ENCODE assay signal across 8 mouse cellular contexts in the genomic region with DNA sequence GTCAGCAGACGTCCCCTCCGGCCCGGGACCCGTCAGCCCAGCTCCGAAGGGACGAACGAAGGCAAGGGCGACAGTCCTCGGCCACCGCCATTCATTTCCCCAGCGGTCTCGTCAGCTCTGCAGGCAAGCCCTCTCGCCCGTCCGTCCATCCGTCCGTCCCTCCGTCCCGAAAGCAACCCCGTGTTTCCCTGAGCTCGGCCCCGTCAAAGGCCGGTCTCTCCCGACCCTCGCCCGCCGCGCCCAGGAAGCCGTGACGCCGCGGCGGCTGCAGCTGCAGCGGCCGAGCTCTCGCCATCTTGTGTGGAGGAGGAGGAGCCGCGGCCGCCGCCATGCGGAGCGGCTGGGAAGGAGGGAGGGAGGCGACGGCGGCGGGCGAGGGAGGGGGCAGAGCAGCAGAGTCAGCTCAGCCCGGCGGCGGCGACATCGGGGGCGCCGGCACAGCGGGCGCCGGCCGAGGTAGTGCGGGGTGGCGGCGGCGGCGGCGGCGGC. TPM values are rescaled to one million over a fixed set of nuclear protein-coding genes. Genes with fewer than 3 reads are reported as not detected.
DNase-seq lines count a peak whose midpoint lies in the region; ATAC-seq and TF ChIP-seq lines count a peak whose summit lies in the region.

No protein-coding gene starts in this region.

- no peaks in the 10 kb centered on the region for H3K9me3 ChIP-seq in ES-Bruce4 (replicated peaks; ENCODE audit: control insufficient read depth, insufficient read depth, low read length, poor library complexity, severe bottlenecking)
- no peaks in the 10 kb centered on the region for H3K9me3 ChIP-seq in forebrain, embryonic 16.5 days (ENCODE audit: control insufficient read depth, low read length)
- H3K9me3 ChIP-seq in lung, embryonic 14.5 days (ENCODE audit: low read depth, low read length), result no peaks in the 10 kb centered on the region

- H3K4me1 ChIP-seq in ES-Bruce4 (ENCODE audit: control insufficient read depth, insufficient read depth, low read length), result peaks cover 1% of the 10 kb centered on the region
- peaks cover 39% of the 10 kb centered on the region for H3K4me1 ChIP-seq in forebrain, embryonic 16.5 days (replicated peaks; ENCODE audit: control insufficient read depth, insufficient read depth, low read length)
- H3K4me1 ChIP-seq in lung, embryonic 14.5 days (ENCODE audit: insufficient read depth), result peaks cover 4% of the 10 kb centered on the region; the same call in 1 of the 2 replicates

- no peak for TF ChIP-seq CTCF in ES-Bruce4 (IDR thresholded peaks at IDR 0.05; ENCODE audit: low read depth, low read length)
- TF ChIP-seq CTCF in lung, embryonic 14.5 days (IDR thresholded peaks at IDR 0.05; ENCODE audit: low read depth), result no peak

- ATAC-seq in forebrain, embryonic 16.5 days, result peak; percentile 71
- ATAC-seq in lung, embryonic 14.5 days (ENCODE audit: insufficient read depth), result peak; percentile 67
- ATAC-seq in neutrophil, adult 5-6 weeks (ENCODE audit: extremely low read depth, insufficient number of reproducible peaks, low FRiP score, poor library complexity, severe bottlenecking), result peak; percentile 68

- H3K4me2 ChIP-seq in forebrain, embryonic 16.5 days (ENCODE audit: low read length), result peak overlapping the region; percentile 92
- H3K4me2 ChIP-seq in lung, embryonic 14.5 days, result peak overlapping the region; percentile 80

- DNase-seq in cerebellum, adult 11-12 months, result peak; percentile 82
- DNase-seq in heart, postnatal 36 days, result peak; percentile 78 to 90
- DNase-seq in layer of hippocampus, adult 8-10 months (ENCODE audit: low spot score in 2 of 2), result peak; percentile 57 to 73
- DNase-seq in lung, embryonic 14.5 days, result peak; percentile 82
- DNase-seq in thymus, adult 18-20 months, result peak; percentile 72 to 73

- under 1% methylated on average over 39 of the region's 65 CpGs for WGBS in forebrain, embryonic 16.5 days
- WGBS in lung, embryonic 14.5 days, result under 1% methylated on average over 41 of the region's 65 CpGs

- H3K27ac ChIP-seq in ES-Bruce4 (ENCODE audit: insufficient read depth, low read length), result peak overlapping the region; percentile 82
- H3K27ac ChIP-seq in forebrain, embryonic 16.5 days (ENCODE audit: low read length), result peak overlapping the region; percentile 99
- peak overlapping the region; percentile 99 for H3K27ac ChIP-seq in lung, embryonic 14.5 days (ENCODE audit: low read depth)

- H3K9ac ChIP-seq in ES-Bruce4 (ENCODE audit: low read depth, poor library complexity, severe bottlenecking), result peak overlapping the region; percentile 99
- peak overlapping the region; percentile 100 for H3K9ac ChIP-seq in forebrain, embryonic 16.5 days (replicated peaks; ENCODE audit: low read depth, low read length)
- H3K9ac ChIP-seq in lung, embryonic 14.5 days, result peak overlapping the region; percentile 100

- H3K36me3 ChIP-seq in ES-Bruce4 (ENCODE audit: control insufficient read depth, insufficient read depth, low read length, poor library complexity, severe bottlenecking), result peaks cover 23% of the 10 kb centered on the region
- peaks cover 6% of the 10 kb centered on the region for H3K36me3 ChIP-seq in forebrain, embryonic 16.5 days (ENCODE audit: control insufficient read depth, insufficient read depth)
- peaks cover 26% of the 10 kb centered on the region for H3K36me3 ChIP-seq in lung, embryonic 14.5 days (ENCODE audit: insufficient read depth)

- intact Hi-C loops in heart, postnatal 36 days (cut with DNase I), result loop anchor here (2.0 kb wide), 1 partner anchor 94 kb away; no protein-coding TSS in a partner anchor

- TF ChIP-seq EP300 in ES-Bruce4 (IDR thresholded peaks at IDR 0.05; ENCODE audit: insufficient read depth, low read depth, low read length), result no peak

- TF ChIP-seq POLR2A in ES-Bruce4 (IDR thresholded peaks at IDR 0.05; ENCODE audit: insufficient read depth, low read length), result no peak

- H3K27me3 ChIP-seq in ES-Bruce4 (ENCODE audit: control insufficient read depth, insufficient read depth, low read length, poor library complexity, severe bottlenecking), result no peaks in the 10 kb centered on the region
- no peaks in the 10 kb centered on the region for H3K27me3 ChIP-seq in forebrain, embryonic 16.5 days (replicated peaks; ENCODE audit: control insufficient read depth, insufficient read depth, low read length)
- no peaks in the 10 kb centered on the region for H3K27me3 ChIP-seq in lung, embryonic 14.5 days (ENCODE audit: insufficient read depth, low read length)

- H3K4me3 ChIP-seq in ES-Bruce4 (ENCODE audit: low read depth, low read length), result peak overlapping the region; percentile 81
- peak overlapping the region; percentile 99 for H3K4me3 ChIP-seq in forebrain, embryonic 16.5 days (replicated peaks; ENCODE audit: low read length)
- H3K4me3 ChIP-seq in lung, embryonic 14.5 days (ENCODE audit: low read depth, low read length), result peak overlapping the region; percentile 99

RNA-seq across cellular contexts. Expression of a gene that starts 0.4 kb away (rescaled TPM):
- polyA plus RNA-seq in ES-Bruce4 (2011; ENCODE audit: insufficient read depth, insufficient read length, low read depth, missing spikeins), result 165 and 176 TPM in 2 replicates
- 21.2 and 22.8 TPM in 2 replicates for polyA plus RNA-seq in forebrain, embryonic 16.5 days (2015; fragmentation: Nextera tagmentation; extraction: Ambion mirVana)
- 10 to 100 TPM; 82.0 to 85.0 TPM for total RNA-seq in heart, postnatal 36 days (2021)
- 100 to 1,000 TPM; 130 to 145 (median 134) TPM for total RNA-seq in layer of hippocampus, adult 8-10 months (2022)
- 21.6 and 23.0 TPM in 2 replicates for polyA plus RNA-seq in lung, embryonic 14.5 days (2014; fragmentation: Nextera tagmentation; extraction: Ambion mirVana)
- total RNA-seq in neutrophil, adult 5-6 weeks (2017), result 301 and 311 TPM in 2 replicates

RNA-seq across cellular contexts. Expression of a gene that starts 42.7 kb away (rescaled TPM):
- polyA plus RNA-seq in ES-Bruce4 (2011; ENCODE audit: insufficient read depth, insufficient read length, low read depth, missing spikeins), result not detected in 2 replicates
- not detected in 2 replicates for polyA plus RNA-seq in forebrain, embryonic 16.5 days (2015; fragmentation: Nextera tagmentation; extraction: Ambion mirVana)
- under 1 TPM; 0.22 to 0.47 TPM for total RNA-seq in heart, postnatal 36 days (2021)
- total RNA-seq in layer of hippocampus, adult 8-10 months (2022), result not detected
- polyA plus RNA-seq in lung, embryonic 14.5 days (2014; fragmentation: Nextera tagmentation; extraction: Ambion mirVana), result not detected in 2 replicates
- 207 and 222 TPM in 2 replicates for total RNA-seq in neutrophil, adult 5-6 weeks (2017)

Comparison
In these comparisons a context has a peak if more than half of its experiments do, and no peak if none do; other contexts are left out.
1. Peak in every context shown above with its lines: DNase-seq, ATAC-seq, H3K4me3 ChIP-seq and H3K27ac ChIP-seq.
2. RNA of a gene that starts 42.7 kb away (total RNA-seq): 207 to 222 TPM in neutrophil, adult 5-6 weeks; 0.22 to 0.47 TPM in heart, postnatal 36 days and not detected in layer of hippocampus, adult 8-10 months; every median in the first group is over 100 times any median in the second.